Mouse (Mus musculus): ENCODE data around the gene Pqlc2. TPM values are rescaled to one million over a fixed set of nuclear protein-coding genes. Genes with fewer than 3 reads are reported as not detected.
A peak's percentile ranks its signal among the peaks of the same experiment; 100 is the strongest.

Pqlc2 gene
- polyA plus RNA-seq, 1 experiment from 2014 or later, result 13.9 TPM

DNA sequence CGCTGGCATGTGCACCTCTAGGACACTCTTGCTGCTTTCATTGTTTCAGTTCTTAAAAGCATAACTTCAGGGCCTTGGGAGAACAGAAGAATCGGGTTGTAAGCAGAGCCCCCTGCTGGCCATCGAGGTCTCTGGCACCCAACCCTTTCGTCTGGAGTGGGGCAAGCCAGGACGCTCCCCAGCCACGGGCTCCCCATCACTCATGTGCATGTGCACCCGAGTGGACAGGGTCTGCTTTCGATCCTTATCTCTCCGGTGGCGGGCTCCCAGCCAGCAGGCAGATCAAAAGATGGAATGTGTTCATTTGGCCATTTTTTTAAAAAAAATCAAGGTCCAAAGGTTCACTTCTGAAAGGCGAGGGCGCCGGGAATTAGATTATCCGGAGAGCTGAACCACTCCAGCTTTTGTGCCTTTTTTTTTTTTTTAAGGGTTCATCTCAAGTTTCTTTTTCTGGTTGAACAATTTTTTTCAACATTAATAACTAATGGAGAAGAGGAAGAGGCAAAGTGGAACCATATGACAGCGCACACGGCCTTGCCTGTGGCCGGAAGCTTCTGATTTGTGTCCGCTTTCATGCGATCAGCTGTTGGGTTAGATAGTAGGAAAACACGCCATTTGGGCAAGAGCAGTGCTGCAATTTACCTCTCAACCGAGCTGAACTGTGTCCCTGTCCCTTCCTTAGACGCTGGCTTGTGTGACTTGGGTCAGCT lies 58.3 kb downstream of the Pqlc2 start:
- 60% methylated on average over 22 of the region's 22 CpGs for WGBS
- Histone ChIP-seq H3K4me1 (peaks cover 49% of the 10 kb centered on the region), H3K9me3 (no peaks in the 10 kb centered on the region), H3K27me3 (ENCODE audit: insufficient read depth, poor library complexity, severe bottlenecking) (no peaks in the 10 kb centered on the region), H3K4me3 (no peak overlapping the region), H3K36me3 (peaks cover 25% of the 10 kb centered on the region), H3K27ac (0 out of 2 replicates have a peak overlapping the region, but pooled peaks have one; percentile 65)
- peak; percentile 83 for DNase-seq (ENCODE audit: low spot score)

DNA sequence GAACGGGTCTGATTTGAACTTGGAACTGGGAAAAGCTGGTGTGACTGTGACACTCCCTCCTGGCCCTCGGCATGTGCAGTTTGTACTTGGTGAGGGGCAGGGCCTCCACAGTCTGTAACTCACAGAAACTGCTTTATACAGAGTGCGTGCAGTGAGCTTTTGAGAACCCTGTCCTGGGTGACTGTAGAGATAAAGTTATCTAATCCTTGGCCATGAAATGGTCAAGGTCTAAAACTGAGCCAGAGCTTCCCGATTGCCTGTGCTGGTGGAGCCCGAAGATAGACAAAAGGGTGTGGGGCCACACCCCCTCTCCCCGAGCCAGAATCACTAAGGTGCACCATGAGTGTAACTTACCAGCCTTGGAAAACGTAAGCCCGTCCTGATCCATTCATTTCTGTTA lies 59.6 kb downstream of the Pqlc2 start:
- Histone ChIP-seq H3K27ac (peak overlapping the region; percentile 44; the same call in 1 of the 2 replicates), H3K4me3 (no peak overlapping the region), H3K27me3 (ENCODE audit: insufficient read depth, poor library complexity, severe bottlenecking) (no peaks in the 10 kb centered on the region), H3K4me1 (peaks cover 63% of the 10 kb centered on the region), H3K36me3 (peaks cover 24% of the 10 kb centered on the region), H3K9me3 (no peaks in the 10 kb centered on the region)
- no peak for DNase-seq (ENCODE audit: low spot score)
- WGBS, result 36% methylated on average over 8 of the region's 8 CpGs

DNA sequence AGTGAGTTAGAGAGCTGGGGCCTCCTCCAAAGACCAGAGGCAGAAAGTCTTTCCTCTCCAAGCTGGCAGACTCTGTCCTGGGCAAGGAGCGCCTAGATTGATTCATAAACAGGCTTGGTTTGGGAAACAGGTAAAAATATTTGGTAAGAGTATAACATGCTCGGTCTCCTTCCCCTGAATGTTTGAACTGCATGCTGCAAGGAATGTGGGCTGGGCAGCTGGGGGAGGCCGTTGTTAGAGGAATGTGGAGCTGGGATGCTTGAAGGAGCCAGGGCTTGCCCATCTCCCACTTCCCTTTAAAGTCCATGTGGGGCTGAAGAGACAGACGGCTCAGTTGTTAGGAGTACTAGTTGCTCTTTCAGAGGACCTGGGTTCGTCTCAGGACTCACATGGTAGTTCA lies 60.5 kb downstream of the Pqlc2 start:
- Histone ChIP-seq H3K36me3 (peaks cover 26% of the 10 kb centered on the region), H3K27me3 (ENCODE audit: insufficient read depth, poor library complexity, severe bottlenecking) (no peaks in the 10 kb centered on the region), H3K27ac (peak overlapping the region; percentile 44), H3K9me3 (no peaks in the 10 kb centered on the region), H3K4me3 (no peak overlapping the region), H3K4me1 (peaks cover 68% of the 10 kb centered on the region)
- 31% methylated on average over 5 of the region's 5 CpGs for WGBS
- no peak for DNase-seq (ENCODE audit: low spot score)

DNA sequence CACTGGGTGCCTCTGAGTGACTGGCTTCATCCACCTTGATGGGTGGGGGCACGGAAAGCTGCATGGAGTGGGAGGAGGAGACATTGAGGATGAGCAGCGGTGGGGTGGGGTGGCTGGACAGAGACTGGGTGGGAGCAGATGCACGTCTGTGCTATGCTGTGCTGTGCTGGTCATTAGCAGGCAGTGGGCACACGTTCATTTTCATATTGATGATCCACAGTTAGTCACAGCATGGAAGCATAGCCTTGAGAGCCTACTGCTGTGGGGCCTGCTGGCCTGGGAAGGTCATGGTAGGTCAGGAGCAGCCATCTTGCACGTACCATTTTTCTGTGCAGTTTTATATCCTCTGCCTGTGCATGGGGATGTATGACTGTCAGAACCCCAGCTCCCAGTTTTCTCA lies 61.8 kb downstream of the Pqlc2 start:
- H3K4me1 ChIP-seq, result peaks cover 80% of the 10 kb centered on the region
- whole genome bisulfite sequencing, result 86% methylated on average over 5 of the region's 5 CpGs
- H3K4me3 ChIP-seq, result no peak overlapping the region
- no peak for DNase-seq (ENCODE audit: low spot score)
- H3K9me3 ChIP-seq, result no peaks in the 10 kb centered on the region
- no peaks in the 10 kb centered on the region for H3K27me3 ChIP-seq (ENCODE audit: insufficient read depth, poor library complexity, severe bottlenecking)
- peak overlapping the region; percentile 44; the same call in 1 of the 2 replicates for H3K27ac ChIP-seq
- H3K36me3 ChIP-seq, result peaks cover 24% of the 10 kb centered on the region

DNA sequence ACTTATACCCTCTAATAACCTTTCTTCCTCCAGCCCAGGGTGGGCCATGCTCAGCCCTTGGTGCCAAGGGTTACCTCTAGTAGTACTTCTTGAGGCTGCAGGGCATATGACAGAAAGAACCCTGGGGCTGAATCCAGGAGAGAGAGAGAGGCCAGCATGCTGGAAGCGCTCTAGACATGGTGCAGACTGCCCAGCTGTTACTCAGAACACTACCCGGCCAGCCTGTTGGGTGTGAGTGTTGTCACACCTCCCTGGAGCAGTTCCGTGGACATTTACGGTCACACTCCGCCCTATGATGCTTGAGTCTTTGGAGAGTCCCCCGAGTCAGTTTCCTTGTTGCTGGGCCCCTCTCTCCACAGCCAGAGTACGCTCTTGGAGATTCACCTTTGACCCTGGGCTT lies 62.5 kb downstream of the Pqlc2 start:
- 63% methylated on average over 7 of the region's 7 CpGs for WGBS
- no peaks in the 10 kb centered on the region for H3K27me3 ChIP-seq (ENCODE audit: insufficient read depth, poor library complexity, severe bottlenecking)
- H3K36me3 ChIP-seq, result peaks cover 29% of the 10 kb centered on the region
- H3K9me3 ChIP-seq, result no peaks in the 10 kb centered on the region
- H3K27ac ChIP-seq, result peak overlapping the region; percentile 62
- peaks cover 85% of the 10 kb centered on the region for H3K4me1 ChIP-seq
- H3K4me3 ChIP-seq, result no peak overlapping the region
- DNase-seq (ENCODE audit: low spot score), result no peak

DNA sequence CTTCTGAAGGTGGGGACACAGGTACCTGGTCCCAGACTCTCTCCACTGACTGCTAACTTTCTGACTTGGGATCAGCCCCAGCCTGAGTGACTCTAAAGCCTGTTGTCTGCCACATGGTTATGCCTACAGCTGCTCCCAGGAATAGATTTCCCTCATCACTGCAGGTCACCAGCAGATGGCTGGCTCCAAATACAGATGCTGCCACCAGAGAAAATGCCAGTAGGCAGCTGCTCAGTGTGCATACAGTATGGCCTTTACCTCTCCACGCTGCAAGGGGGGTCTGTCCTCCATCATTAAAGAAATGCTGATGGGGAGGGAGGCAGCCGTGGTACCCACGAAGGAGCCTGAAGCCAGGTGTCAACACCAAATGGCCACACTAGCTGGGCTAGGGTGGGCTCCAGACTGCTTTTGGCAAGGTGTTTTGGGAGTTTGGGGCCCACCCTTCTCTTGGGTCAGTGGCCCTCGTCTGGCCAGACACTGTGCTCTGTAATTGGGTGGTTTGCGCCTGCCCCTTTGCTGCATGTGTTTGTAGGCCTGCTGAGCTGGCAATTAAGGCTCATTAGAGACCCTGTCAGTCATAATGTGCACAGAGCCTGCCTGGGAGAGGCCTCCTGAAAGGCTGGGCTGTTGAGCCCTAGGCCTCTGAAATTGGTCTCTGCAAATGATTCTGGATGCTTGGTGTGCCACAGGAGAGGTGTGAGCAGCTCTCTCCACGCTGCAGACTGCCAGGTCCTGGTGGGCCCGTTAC lies 64.2 kb downstream of the Pqlc2 start:
- WGBS, result 69% methylated on average over 7 of the region's 7 CpGs
- Histone ChIP-seq H3K27ac (peak overlapping the region; percentile 38; the same call in 1 of the 2 replicates), H3K27me3 (ENCODE audit: insufficient read depth, poor library complexity, severe bottlenecking) (no peaks in the 10 kb centered on the region), H3K4me1 (peaks cover 93% of the 10 kb centered on the region), H3K9me3 (no peaks in the 10 kb centered on the region), H3K4me3 (no peak overlapping the region), H3K36me3 (peaks cover 33% of the 10 kb centered on the region)
- DNase-seq (ENCODE audit: low spot score), result no peak

DNA sequence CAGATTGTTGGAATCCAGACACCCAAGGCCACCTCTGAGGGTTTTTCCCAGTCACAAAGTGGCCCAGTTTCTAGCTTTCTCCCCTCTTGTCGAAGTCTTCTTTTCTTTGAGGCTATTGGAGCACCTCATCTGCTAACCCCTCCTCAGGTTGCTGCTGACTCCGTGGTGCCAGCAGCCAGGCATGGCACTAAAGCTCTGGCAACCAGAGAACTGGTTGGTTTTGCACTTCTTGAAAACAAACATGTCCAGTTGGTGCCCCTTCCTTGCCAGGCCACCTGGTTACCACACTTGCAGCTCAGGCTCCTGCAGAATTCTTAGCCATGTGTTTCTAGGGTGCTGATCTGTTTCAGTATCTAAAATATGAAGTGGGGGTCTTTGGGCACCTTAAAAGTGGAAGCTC lies 65.0 kb downstream of the Pqlc2 start:
- Histone ChIP-seq H3K27me3 (ENCODE audit: insufficient read depth, poor library complexity, severe bottlenecking) (no peaks in the 10 kb centered on the region), H3K36me3 (peaks cover 40% of the 10 kb centered on the region), H3K27ac (no peak overlapping the region), H3K4me3 (no peak overlapping the region), H3K9me3 (no peaks in the 10 kb centered on the region), H3K4me1 (peaks cover 87% of the 10 kb centered on the region)
- no peak for DNase-seq (ENCODE audit: low spot score)
- WGBS, result 81% methylated on average over 2 of the region's 2 CpGs

DNA sequence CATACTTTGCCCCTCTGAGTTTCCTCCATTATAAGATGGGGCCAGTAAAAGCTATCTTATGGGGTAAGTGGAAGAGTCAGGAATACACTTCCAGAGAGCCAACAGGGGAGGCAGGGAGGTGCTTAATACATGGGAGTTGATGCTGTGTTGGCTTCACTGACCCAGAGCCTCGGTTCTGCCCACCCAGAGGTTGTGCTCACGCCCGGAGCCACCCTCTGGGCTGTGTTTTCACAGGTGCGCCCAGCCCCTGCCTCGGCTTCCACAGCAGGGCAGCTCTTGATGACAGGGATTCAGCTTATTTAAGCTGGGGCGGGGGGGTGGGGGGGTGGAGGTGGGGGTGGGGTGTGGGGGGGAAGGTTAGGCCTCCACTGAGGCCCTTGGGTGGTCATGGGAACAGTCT lies 65.7 kb downstream of the Pqlc2 start:
- 79% methylated on average over 6 of the region's 6 CpGs for WGBS
- Histone ChIP-seq H3K36me3 (peaks cover 48% of the 10 kb centered on the region), H3K4me3 (no peak overlapping the region), H3K4me1 (peaks cover 80% of the 10 kb centered on the region), H3K9me3 (no peaks in the 10 kb centered on the region), H3K27me3 (ENCODE audit: insufficient read depth, poor library complexity, severe bottlenecking) (no peaks in the 10 kb centered on the region), H3K27ac (peak overlapping the region; percentile 39; the same call in 1 of the 2 replicates)
- DNase-seq (ENCODE audit: low spot score), result no peak

DNA sequence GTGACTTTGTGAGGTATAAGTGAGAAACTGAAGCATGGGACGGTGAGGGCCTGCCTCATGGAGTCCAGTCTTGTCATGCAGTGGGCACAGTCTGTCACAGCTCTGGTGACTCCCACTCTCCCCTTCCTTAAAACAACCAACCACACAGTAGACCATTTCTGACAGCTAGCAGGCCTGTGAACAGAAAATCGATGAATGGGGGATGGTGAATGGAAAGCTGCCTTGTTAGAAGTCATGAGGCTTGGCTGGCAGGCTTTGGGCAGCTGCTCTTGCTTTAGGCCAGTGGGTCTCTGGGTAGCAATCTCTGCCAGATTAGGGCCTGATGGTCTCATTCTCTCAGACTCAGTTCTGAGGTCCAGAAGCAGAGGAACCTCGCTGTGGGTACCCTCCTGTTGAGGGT lies 66.3 kb downstream of the Pqlc2 start:
- Histone ChIP-seq H3K36me3 (peaks cover 53% of the 10 kb centered on the region), H3K9me3 (no peaks in the 10 kb centered on the region), H3K4me1 (peaks cover 74% of the 10 kb centered on the region), H3K27me3 (ENCODE audit: insufficient read depth, poor library complexity, severe bottlenecking) (no peaks in the 10 kb centered on the region), H3K4me3 (no peak overlapping the region), H3K27ac (peak overlapping the region; percentile 39)
- WGBS, result 85% methylated on average over 3 of the region's 3 CpGs
- no peak for DNase-seq (ENCODE audit: low spot score)

Small RNA genes lying within 50 kb of the gene (microRNA-seq; reads per million reads assigned to microRNA genes)
- 8.3 reads per million, percentile 23 among the genes with 10 or more reads in this experiment for gene Gm24245
- gene Gm25732, result 2.3 reads per million

Other genes starting within 250 kb of the Pqlc2 start
- not detected in 2 replicates for gene Htr6, start 235.1 kb downstream of the Pqlc2 start, polyA plus RNA-seq (2016; fragmentation: Nextera tagmentation; extraction: Ambion mirVana)
- 6.4 and 7.3 TPM in 2 replicates for gene Nbl1, start 217.7 kb downstream of the Pqlc2 start, polyA plus RNA-seq (2016; fragmentation: Nextera tagmentation; extraction: Ambion mirVana)
- gene Minos1, start 179.6 kb downstream of the Pqlc2 start, polyA plus RNA-seq (2016; fragmentation: Nextera tagmentation; extraction: Ambion mirVana), result 532 and 637 TPM in 2 replicates
- gene Capzb, start 117.8 kb downstream of the Pqlc2 start, polyA plus RNA-seq (2016; fragmentation: Nextera tagmentation; extraction: Ambion mirVana), result 450 and 452 TPM in 2 replicates
- gene Akr7a5, start within 50 bp of the Pqlc2 start, polyA plus RNA-seq (2016; fragmentation: Nextera tagmentation; extraction: Ambion mirVana), result 60.1 and 72.5 TPM in 2 replicates
- 115 and 161 TPM in 2 replicates for gene Mrto4, start 41.9 kb upstream of the Pqlc2 start, polyA plus RNA-seq (2016; fragmentation: Nextera tagmentation; extraction: Ambion mirVana)
- gene Emc1, start 41.9 kb upstream of the Pqlc2 start, polyA plus RNA-seq (2016; fragmentation: Nextera tagmentation; extraction: Ambion mirVana), result 37.9 and 56.6 TPM in 2 replicates
- 61.1 and 75.4 TPM in 2 replicates for gene Ubr4, start 41.9 kb upstream of the Pqlc2 start, polyA plus RNA-seq (2016; fragmentation: Nextera tagmentation; extraction: Ambion mirVana)
- gene Iffo2, start 219.8 kb upstream of the Pqlc2 start, polyA plus RNA-seq (2016; fragmentation: Nextera tagmentation; extraction: Ambion mirVana), result 3.4 and 4.8 TPM in 2 replicates

Data from heart, embryonic 10.5 days (tissue).